Comparison of ENCODE assay signal across 24 mouse cellular contexts in the genomic region with DNA sequence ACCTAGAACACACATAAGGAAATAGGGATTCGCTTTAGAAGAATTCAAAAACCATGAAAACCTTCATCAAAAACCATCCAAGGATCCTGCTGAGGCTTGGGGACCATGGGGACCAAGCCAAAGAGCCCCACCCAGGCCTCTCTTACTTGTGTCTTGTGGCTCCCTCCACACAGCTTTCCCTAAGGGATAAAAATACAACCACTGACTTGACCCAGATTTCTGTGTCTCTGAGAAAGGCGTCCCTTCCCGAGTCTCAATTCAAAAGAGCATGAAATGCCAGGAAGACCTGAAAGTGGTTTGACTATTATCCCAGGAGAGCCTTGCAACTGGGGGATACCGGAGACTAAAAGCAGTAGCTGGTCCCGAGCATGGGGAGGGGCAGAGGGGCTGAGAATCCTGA. TPM values are rescaled to one million over a fixed set of nuclear protein-coding genes. Genes with fewer than 3 reads are reported as not detected.
DNase-seq lines count a peak whose midpoint lies in the region; ATAC-seq lines count a peak whose summit lies in the region.
"Had no signal": no experiment of that assay in that cellular context is flagged by ENCODE, and none has a peak within 500 bp of the region (broad histone marks: within the 10 kb centered on the region; RNA-seq: fewer than 3 reads in every experiment).

No protein-coding gene starts in this region.

- intact Hi-C loops in left cerebral cortex, postnatal 4 days (cut with DNase I), result no loop called here

- no peak for DNase-seq in frontal cortex, postnatal 25 days (ENCODE audit: low spot score in 2 of 2)
- peak; percentile 8 for DNase-seq in right cerebral cortex, adult 18-20 months
- no peak for DNase-seq in right cerebral cortex, postnatal 36 days (ENCODE audit: low spot score in 2 of 2)
- peak; percentile 37 for DNase-seq in brain, adult 2 months (ENCODE audit: low read depth, low spot score)
- DNase-seq in left cerebral cortex, postnatal 4 days, result no peak
- no peak for DNase-seq in T-cell, adult 2 months (ENCODE audit: low spot score)
- DNase-seq: adrenal gland, postnatal 10 days; adrenal gland, postnatal 36 days; B cell, adult 2 months; cerebellum, adult 11-12 months; cerebellum, adult 8-10 months; cerebellum, postnatal 10 days; cerebellum, postnatal 36 days; embryo, embryonic 11 days; forebrain, postnatal 0 days; gastrocnemius, adult 2 months; gastrocnemius, postnatal 14 days; heart, adult 11 months had no signal

- ATAC-seq in frontal cortex, adult (ENCODE audit: low TSS enrichment), result peak; percentile 88
- ATAC-seq: activated CD4-positive, CD25-positive, alpha-beta regulatory T cell, adult 4 months; forebrain, embryonic 14.5 days; forebrain, postnatal 0 days had no signal

RNA-seq across cellular contexts. Expression of gene Cd300e, which starts 11.0 kb away (rescaled TPM):
- total RNA-seq in left cerebral cortex, postnatal 4 days (2021), result not detected
- total RNA-seq: CH12.LX; forebrain, postnatal 0 days; gastrocnemius, adult 2 months; gastrocnemius, postnatal 14 days; hematopoietic stem cell, adult 5-6 weeks; MEL had no signal

RNA-seq across cellular contexts. Expression of gene Rab37, which starts 18.2 kb away (rescaled TPM):
- under 1 TPM; 0.38 to 0.68 TPM for total RNA-seq in left cerebral cortex, postnatal 4 days (2021)

RNA-seq across cellular contexts. Expression of gene Cd300ld3, which starts 24.8 kb away (rescaled TPM):
- total RNA-seq in left cerebral cortex, postnatal 4 days (2021), result under 1 TPM; 0.50 to 0.62 TPM
- total RNA-seq: forebrain, postnatal 0 days; hematopoietic stem cell, adult 5-6 weeks; MEL had no signal

RNA-seq across cellular contexts. Expression of gene Cd300ld5, which starts 35.4 kb away (rescaled TPM):
- total RNA-seq in left cerebral cortex, postnatal 4 days (2021), result under 1 TPM; 0.50 to 0.62 TPM
- total RNA-seq: CH12.LX; forebrain, postnatal 0 days; hematopoietic stem cell, adult 5-6 weeks; MEL had no signal

RNA-seq across cellular contexts. Expression of gene Cd300ld4, which starts 46.2 kb away (rescaled TPM):
- 1 to 10 TPM in 1 of 2 experiments, not detected in 1; 1.0 TPM for total RNA-seq in left cerebral cortex, postnatal 4 days (2021)
- total RNA-seq: CH12.LX; forebrain, postnatal 0 days; hematopoietic stem cell, adult 5-6 weeks; MEL had no signal

Comparison
In these comparisons a context has a peak if more than half of its experiments do, and no peak if none do; other contexts are left out.
1. DNase-seq: peak in right cerebral cortex, adult 18-20 months (single experiment) and brain, adult 2 months (single experiment); none in frontal cortex, postnatal 25 days (0 of 2), right cerebral cortex, postnatal 36 days (0 of 2), left cerebral cortex, postnatal 4 days (single experiment) and T-cell, adult 2 months (single experiment).